Mouse (Mus musculus) Patski (cell line): ENCODE results near the gene Ulk3. TPM values are rescaled to one million over a fixed set of nuclear protein-coding genes. Genes with fewer than 3 reads are reported as not detected.

ENCODE experiments used
- ATAC-seq: fragments of 100-300 bp; one replicate; pipeline ENCODE4 v1.8.0; 2021
- CTCF ChIA-PET: fragments of 350-600 bp; sonication (Branson Sonifier 250); formaldehyde crosslinking; loops from one replicate; lab custom pipeline; 2022; ENCODE audit warnings: inconsistent platforms; lab: Charles Lee
- POLR2A ChIA-PET: fragments of 350-600 bp; sonication (Branson Sonifier 250); formaldehyde crosslinking; loops from one replicate; lab custom pipeline; 2022; ENCODE audit warnings: antibody characterized with exemption, inconsistent platforms; lab: Charles Lee
- DNase-seq: peaks from one replicate; pipeline ENCODE4 v3.0.0-alpha.2; 2011; ENCODE audit warnings: low read depth, low spot score
- H3K27me3 ChIP-seq: fragments of 371-371 bp; one replicate; pipeline ENCODE4 v1.5.1; 2021
- CTCF ChIP-seq: fragments of 100-300 bp; IDR thresholded peaks from one replicate; pipeline ENCODE4 v1.5.1; 2021
- in situ Hi-C: fragments of 300-500 bp; cut with MboI; formaldehyde crosslinking; loops from 3 replicates; pipeline ENCODE4 v1.11.1; 2018; ENCODE audit warnings: low pct_unique_long_range_greater_than_20kb, mixed read lengths
- polyA plus RNA-seq: library from polyadenylated mRNA; unstranded; gene quantifications from one replicate; pipeline ENCODE4 v1.2.3, GENCODE M21; 2021

Ulk3 gene
- polyA plus RNA-seq, 1 experiment from 2014 or later: 30.7 TPM

DNA sequence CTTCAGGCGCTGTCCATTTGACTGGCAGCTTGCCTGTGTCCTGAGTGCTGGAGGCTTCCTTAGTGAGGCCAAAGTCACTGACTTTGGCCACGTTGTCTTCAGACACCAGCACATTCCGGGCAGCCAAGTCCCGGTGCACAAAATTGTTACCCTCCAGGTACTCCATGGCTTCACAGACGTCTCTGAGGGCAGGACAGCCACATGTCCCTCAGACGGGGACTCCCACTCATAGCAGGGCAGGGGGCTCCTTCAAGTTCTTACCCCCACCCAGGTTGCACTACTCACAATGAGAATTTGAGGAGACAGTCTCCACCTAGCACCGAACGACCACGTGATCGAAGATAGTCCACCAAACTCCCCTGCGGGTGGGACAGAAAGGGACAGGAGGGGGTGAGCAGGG lies 38.6 kb downstream of the Ulk3 start:
- in situ Hi-C loops: no loop called here
- TF ChIP-seq CTCF: no peak
- no peaks in the 10 kb centered on the region for H3K27me3 ChIP-seq
- CTCF ChIA-PET: interaction anchor here (1.9 kb wide), 1 partner anchor 28 kb away, joined by 9 read pairs; no protein-coding TSS in a partner anchor
- DNase-seq (no peak), ATAC-seq (no peak)
- POLR2A ChIA-PET: no interaction called here

DNA sequence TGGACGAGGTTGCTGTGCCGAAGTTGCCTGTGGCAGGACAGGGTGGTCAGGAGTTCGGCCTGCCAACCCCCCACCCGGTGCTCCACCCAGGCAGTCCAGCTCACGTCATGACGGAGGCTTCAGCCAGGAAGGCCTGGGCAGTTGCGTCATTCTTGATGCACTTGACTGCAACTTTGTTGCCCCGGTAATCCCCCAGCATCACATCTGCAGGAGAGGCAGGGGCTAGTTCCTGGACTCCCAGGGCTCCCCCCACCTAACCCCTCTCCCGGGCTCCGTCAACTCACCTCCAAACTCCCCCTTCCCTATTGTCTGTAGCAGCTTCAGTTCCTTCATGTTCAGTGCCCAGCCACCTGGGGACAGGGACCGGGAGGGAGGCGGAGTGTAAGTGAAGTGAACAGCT lies 39.5 kb downstream of the Ulk3 start:
- ATAC-seq (no peak), DNase-seq (no peak)
- CTCF ChIA-PET: interaction anchor here (0.7 to 2.3 kb wide), 7 partner anchors 8 to 37 kb away, joined by 3 to 9 read pairs (median 4); no protein-coding TSS in a partner anchor
- in situ Hi-C loops: no loop called here
- H3K27me3 ChIP-seq: no peaks in the 10 kb centered on the region
- TF ChIP-seq CTCF: no peak
- POLR2A ChIA-PET: interaction anchor here (1.0 to 2.3 kb wide), 3 partner anchors 10 to 26 kb away, joined by 3 to 9 read pairs (median 3); no protein-coding TSS in a partner anchor

GRCm38 (mm10) chr9:57629118-57629874 lies 40.0 kb downstream of the Ulk3 start:
- ChIA-PET POLR2A (interaction anchor here (1.0 to 2.3 kb wide), 4 partner anchors 10 to 26 kb away, joined by 3 to 9 read pairs (median 3); no protein-coding TSS in a partner anchor), CTCF (interaction anchor here (0.6 to 2.3 kb wide), 12 partner anchors 8 to 88 kb away, joined by 3 to 9 read pairs (median 4); partner anchors contain the start of gene Csk)
- DNase-seq (no peak), ATAC-seq (no peak)
- TF ChIP-seq CTCF: no peak
- no peaks in the 10 kb centered on the region for H3K27me3 ChIP-seq
- in situ Hi-C loops: no loop called here

- ChIA-PET CTCF (interaction anchor here (0.6 to 1.4 kb wide), 4 partner anchors 12 to 42 kb away, joined by 3 to 4 read pairs (median 3); no protein-coding TSS in a partner anchor), POLR2A (no interaction called here)
- in situ Hi-C loops: no loop called here
- DNase-seq: no peak
- H3K27me3 ChIP-seq: no peaks in the 10 kb centered on the region
- TF ChIP-seq CTCF: no peak
- no peak for ATAC-seq
Measured at GRCm38 (mm10) chr9:57633481-57634024, 44.3 kb downstream of the Ulk3 start.

DNA sequence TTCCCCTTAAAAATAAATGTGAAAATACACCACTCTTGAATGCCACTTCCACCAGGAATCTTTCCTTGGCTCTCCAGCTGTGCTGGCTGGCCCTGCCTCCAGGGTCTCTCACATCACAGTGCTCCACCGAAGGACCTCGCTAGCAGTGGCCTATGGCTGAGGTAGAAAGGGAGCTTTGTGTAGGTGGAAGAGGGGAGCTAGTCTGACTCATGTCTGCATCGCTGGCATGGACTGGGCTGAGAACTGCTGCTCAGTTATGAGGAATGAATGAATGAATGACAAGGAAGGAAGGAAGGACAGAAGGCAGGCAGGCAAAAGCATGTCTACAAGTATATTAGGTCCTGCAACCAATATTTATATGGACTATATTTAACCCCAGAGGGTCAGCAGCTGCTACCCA lies 48.0 kb downstream of the Ulk3 start:
- in situ Hi-C loops: no loop called here
- no peak for TF ChIP-seq CTCF
- ATAC-seq (no peak), DNase-seq (no peak)
- CTCF ChIA-PET: interaction anchor here (0.7 to 2.2 kb wide), 4 partner anchors 8 to 22 kb away, joined by 3 to 8 read pairs (median 4); no protein-coding TSS in a partner anchor
- POLR2A ChIA-PET: no interaction called here
- no peaks in the 10 kb centered on the region for H3K27me3 ChIP-seq

DNA sequence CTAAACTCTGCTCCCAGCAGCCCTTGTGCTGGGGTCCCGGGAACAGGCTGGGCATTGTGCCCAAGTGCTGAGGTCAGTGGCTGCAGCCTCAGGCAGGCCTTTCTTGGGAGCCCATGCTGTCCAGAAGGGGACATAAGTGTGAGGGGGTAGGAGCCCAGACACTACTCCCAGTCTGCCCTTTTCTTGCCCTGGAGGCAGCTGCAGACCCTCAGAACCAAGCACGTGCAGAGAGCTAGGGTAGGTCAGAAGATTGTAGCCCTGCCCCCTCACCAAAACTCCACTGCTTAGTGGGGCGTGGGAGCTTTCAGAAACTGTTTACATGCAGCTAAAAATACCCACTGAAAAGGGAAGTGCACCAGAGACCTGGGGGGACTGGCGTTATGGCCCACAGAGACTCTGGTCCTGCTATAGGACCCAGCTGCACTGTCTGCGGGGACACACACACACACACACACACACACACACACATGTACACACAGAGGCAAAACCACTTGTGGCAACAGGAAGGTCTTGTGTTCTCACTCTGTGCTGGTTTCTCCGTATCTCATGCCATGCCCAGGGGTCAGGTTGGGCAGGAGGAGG lies 48.6 kb downstream of the Ulk3 start:
- POLR2A ChIA-PET: interaction anchor here (2.1 kb wide), 1 partner anchor 8 kb away, joined by 9 read pairs; no protein-coding TSS in a partner anchor
- ATAC-seq: no peak

DNA sequence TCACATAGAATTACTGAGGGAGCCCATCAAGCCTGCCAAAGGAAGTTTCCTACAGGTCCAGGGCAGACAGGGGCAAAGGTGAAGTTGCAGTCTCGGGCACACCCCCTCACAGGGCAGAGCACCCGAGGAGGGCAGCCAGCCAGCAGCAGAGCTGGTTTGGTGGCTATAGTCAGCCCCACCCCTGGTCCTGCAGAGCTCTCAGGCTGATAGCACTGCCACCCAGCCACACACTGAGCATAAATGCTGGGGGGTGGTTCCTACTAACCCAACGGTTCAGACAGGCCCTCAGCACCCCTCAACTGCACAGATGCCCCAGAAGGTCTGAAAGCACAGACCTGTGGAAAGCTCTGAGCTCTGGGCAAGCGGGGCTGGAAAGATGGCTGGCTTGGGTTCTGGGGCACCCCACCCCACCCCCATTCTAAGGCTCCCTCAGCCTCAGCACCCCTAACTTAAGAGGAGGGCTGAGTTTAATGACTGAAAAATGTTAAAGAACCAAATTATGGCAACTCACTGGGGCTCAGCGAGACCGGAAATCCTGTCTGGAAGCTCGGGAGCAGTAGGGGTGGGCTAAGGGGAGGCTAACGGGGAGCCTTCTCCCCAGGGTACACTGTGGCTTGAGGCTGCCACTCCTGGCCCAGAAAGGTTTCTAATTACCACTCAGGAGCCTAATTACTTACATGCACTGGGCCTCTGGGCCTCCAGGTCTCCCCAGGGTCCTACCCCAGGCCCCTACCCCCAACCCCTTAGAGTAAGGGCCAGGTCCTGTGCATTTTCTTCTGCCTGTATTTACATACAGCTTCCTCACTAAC lies 49.6 kb downstream of the Ulk3 start:
- no peak for DNase-seq
- no peak for TF ChIP-seq CTCF
- POLR2A ChIA-PET: interaction anchor here (0.9 to 2.1 kb wide), 2 partner anchors 9 to 20 kb away, joined by 3 to 9 read pairs; no protein-coding TSS in a partner anchor
- CTCF ChIA-PET: interaction anchor here (1.4 to 2.2 kb wide), 3 partner anchors 9 to 48 kb away, joined by 5 to 8 read pairs (median 6); no protein-coding TSS in a partner anchor
- ATAC-seq: no peak
- H3K27me3 ChIP-seq: no peaks in the 10 kb centered on the region
- in situ Hi-C loops: no loop called here

More for the DNA sequence above, 48.6 kb downstream of the Ulk3 start:
- no peaks in the 10 kb centered on the region for H3K27me3 ChIP-seq
- CTCF ChIA-PET: interaction anchor here (0.7 to 2.2 kb wide), 4 partner anchors 8 to 22 kb away, joined by 3 to 8 read pairs (median 4); no protein-coding TSS in a partner anchor
- in situ Hi-C loops: no loop called here
- no peak for TF ChIP-seq CTCF
- no peak for DNase-seq

- no peak for TF ChIP-seq CTCF
- DNase-seq (no peak), ATAC-seq (no peak)
- in situ Hi-C loops: loop anchor here (5.0 kb wide), 1 partner anchor 117 kb away; the partner anchor contains the start of gene Cox5a
- CTCF ChIA-PET: interaction anchor here (1.1 to 2.2 kb wide), 3 partner anchors 10 to 49 kb away, joined by 3 to 8 read pairs (median 6); no protein-coding TSS in a partner anchor
- H3K27me3 ChIP-seq: no peaks in the 10 kb centered on the region
- POLR2A ChIA-PET: interaction anchor here (0.8 to 2.1 kb wide), 3 partner anchors 10 to 21 kb away, joined by 3 to 9 read pairs (median 3); no protein-coding TSS in a partner anchor
Measured at GRCm38 (mm10) chr9:57639661-57640328, 50.5 kb downstream of the Ulk3 start.

DNA sequence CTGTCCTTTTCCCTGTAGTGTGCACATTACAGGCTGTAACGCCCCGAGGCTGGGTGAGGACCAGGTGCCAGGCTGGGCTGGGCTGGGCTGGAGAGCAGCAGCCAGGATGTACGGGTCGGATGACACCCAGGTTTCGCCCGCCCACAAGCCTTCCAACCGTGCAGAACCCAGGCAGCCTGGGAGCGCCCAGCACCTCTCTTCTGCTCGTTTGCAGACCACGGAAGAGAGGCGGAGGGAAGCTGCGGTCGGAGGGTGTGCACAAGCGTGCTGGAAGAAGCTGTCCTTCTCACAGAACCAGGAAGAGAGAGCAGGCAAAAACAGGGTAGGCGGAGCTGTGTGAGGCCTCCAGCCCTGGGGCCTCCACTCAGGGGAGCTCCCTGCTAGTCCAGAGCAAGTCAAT lies 51.1 kb downstream of the Ulk3 start:
- in situ Hi-C loops: loop anchor here (5.0 kb wide), 1 partner anchor 118 kb away; the partner anchor contains the start of gene Cox5a
- no peak for TF ChIP-seq CTCF

More for the DNA sequence above, 51.1 kb downstream of the Ulk3 start:
- CTCF ChIA-PET: interaction anchor here (1.1 to 1.5 kb wide), 2 partner anchors 20 to 50 kb away, joined by 3 to 6 read pairs; no protein-coding TSS in a partner anchor
- DNase-seq (no peak), ATAC-seq (peak; percentile 38)
- no peaks in the 10 kb centered on the region for H3K27me3 ChIP-seq
- POLR2A ChIA-PET: interaction anchor here (0.8 kb wide), 1 partner anchor 11 kb away, joined by 3 read pairs; no protein-coding TSS in a partner anchor
